In genomic region chr10:16537660-16538059, GRCm38 (mm10) we compare ENCODE assay signal across 20 mouse cellular contexts.
DNase-seq lines count a peak whose midpoint lies in the region; ATAC-seq lines count a peak whose summit lies in the region.
"Had no signal": no experiment of that assay in that cellular context is flagged by ENCODE, and none has a peak within 500 bp of the region (broad histone marks: within the 10 kb centered on the region; RNA-seq: fewer than 3 reads in every experiment).

No protein-coding gene starts in this region.

- H3K27me3 ChIP-seq in midbrain, embryonic 11.5 days (ENCODE audit: control insufficient read depth, insufficient read depth, low read length) = no peaks in the 10 kb centered on the region
- H3K27me3 ChIP-seq in midbrain, embryonic 10.5 days (ENCODE audit: low read depth, poor library complexity, severe bottlenecking) = no peaks in the 10 kb centered on the region
- no peaks in the 10 kb centered on the region for H3K27me3 ChIP-seq in midbrain, embryonic 12.5 days
- H3K27me3 ChIP-seq: embryonic facial prominence, embryonic 12.5 days; limb, embryonic 15.5 days; liver, embryonic 15.5 days had no signal

- H3K27ac ChIP-seq in midbrain, embryonic 11.5 days (ENCODE audit: low read depth, low read length) = no peak overlapping the region
- no peak overlapping the region for H3K27ac ChIP-seq in midbrain, embryonic 10.5 days (replicated peaks)
- no peak overlapping the region for H3K27ac ChIP-seq in midbrain, embryonic 12.5 days (replicated peaks)
- H3K27ac ChIP-seq: embryonic facial prominence, embryonic 12.5 days; heart, adult 2 months; limb, embryonic 15.5 days; liver, embryonic 15.5 days had no signal

- no peak overlapping the region for H3K4me3 ChIP-seq in midbrain, embryonic 11.5 days (ENCODE audit: low read depth, low read length)
- no peak overlapping the region for H3K4me3 ChIP-seq in midbrain, embryonic 10.5 days
- H3K4me3 ChIP-seq in midbrain, embryonic 12.5 days = no peak overlapping the region
- H3K4me3 ChIP-seq: embryonic facial prominence, embryonic 12.5 days; heart, adult 2 months; limb, embryonic 15.5 days; liver, embryonic 15.5 days had no signal

- no peak overlapping the region for H3K9ac ChIP-seq in midbrain, embryonic 11.5 days (ENCODE audit: low read length)
- no peak overlapping the region for H3K9ac ChIP-seq in midbrain, embryonic 12.5 days (replicated peaks)
- H3K9ac ChIP-seq: embryonic facial prominence, embryonic 12.5 days; limb, embryonic 15.5 days; liver, embryonic 15.5 days had no signal

- WGBS in midbrain, embryonic 11.5 days = 59% methylated on average over 3 of the region's 3 CpGs
- WGBS in midbrain, embryonic 10.5 days = 60% methylated on average over 3 of the region's 3 CpGs
- 59% methylated on average over 3 of the region's 3 CpGs for WGBS in midbrain, embryonic 12.5 days

- H3K4me1 ChIP-seq in midbrain, embryonic 11.5 days (ENCODE audit: control insufficient read depth, insufficient read depth, low read length) = no peaks in the 10 kb centered on the region
- 0 out of 2 replicates have a peak, but pooled peaks cover 3% of the 10 kb centered on the region for H3K4me1 ChIP-seq in midbrain, embryonic 10.5 days
- H3K4me1 ChIP-seq in midbrain, embryonic 12.5 days = no peaks in the 10 kb centered on the region
- H3K4me1 ChIP-seq: embryonic facial prominence, embryonic 12.5 days; limb, embryonic 15.5 days; liver, embryonic 15.5 days had no signal

- no peak overlapping the region for H3K4me2 ChIP-seq in midbrain, embryonic 11.5 days
- no peak overlapping the region for H3K4me2 ChIP-seq in midbrain, embryonic 12.5 days (replicated peaks)
- H3K4me2 ChIP-seq: embryonic facial prominence, embryonic 12.5 days; limb, embryonic 15.5 days; liver, embryonic 15.5 days had no signal

- H3K9me3 ChIP-seq in midbrain, embryonic 11.5 days (ENCODE audit: control insufficient read depth, low read length) = no peaks in the 10 kb centered on the region
- H3K9me3 ChIP-seq in midbrain, embryonic 10.5 days (replicated peaks) = no peaks in the 10 kb centered on the region
- H3K9me3 ChIP-seq in midbrain, embryonic 12.5 days = no peaks in the 10 kb centered on the region
- H3K9me3 ChIP-seq: embryonic facial prominence, embryonic 12.5 days; G1E; limb, embryonic 15.5 days; liver, embryonic 15.5 days had no signal

- ATAC-seq in midbrain, embryonic 11.5 days (ENCODE audit: low FRiP score) = peak; percentile 52; the same call in 1 of the 2 replicates
- ATAC-seq in midbrain, embryonic 12.5 days (ENCODE audit: low FRiP score, low read depth) = peak; percentile 63

- no peaks in the 10 kb centered on the region for H3K36me3 ChIP-seq in midbrain, embryonic 11.5 days (ENCODE audit: control insufficient read depth, insufficient read depth, low read length)
- H3K36me3 ChIP-seq in midbrain, embryonic 10.5 days = no peaks in the 10 kb centered on the region
- no peaks in the 10 kb centered on the region for H3K36me3 ChIP-seq in midbrain, embryonic 12.5 days
- H3K36me3 ChIP-seq: embryonic facial prominence, embryonic 12.5 days; G1E; limb, embryonic 15.5 days; liver, embryonic 15.5 days had no signal

- peak; percentile 11 to 16 for DNase-seq in cerebellum, postnatal 10 days
- no peak for DNase-seq in cerebellum, adult 11 months
- no peak for DNase-seq in midbrain, embryonic 11.5 days (ENCODE audit: low spot score, missing footprints)
- no peak for DNase-seq in midbrain, embryonic 10.5 days (ENCODE audit: low spot score)
- DNase-seq in retina, postnatal 1 day = peak; percentile 34
- DNase-seq in MN1 (ENCODE audit: low spot score) = no peak
- no peak for DNase-seq in urinary bladder, postnatal 10 days (ENCODE audit: low spot score)
- DNase-seq: adrenal gland, postnatal 25 days; cerebellum, adult 8-10 months; gastrocnemius, postnatal 25 days; heart, adult 2 months; kidney, adult 2 months; kidney, postnatal 10 days; layer of hippocampus, postnatal 36 days; thymus, adult 2 months had no signal

Comparison
In these comparisons a context has a peak if more than half of its experiments do, and no peak if none do; other contexts are left out.
1. DNase-seq: peak in cerebellum, postnatal 10 days (2 of 2) and retina, postnatal 1 day (single experiment); none in cerebellum, adult 11 months (single experiment), midbrain, embryonic 11.5 days (single experiment), midbrain, embryonic 10.5 days (single experiment), MN1 (single experiment) and urinary bladder, postnatal 10 days (single experiment).